Mouse (Mus musculus): ENCODE measurements around the gene Osr1. TPM values are rescaled to one million over a fixed set of nuclear protein-coding genes. Genes with fewer than 3 reads are reported as not detected.

Osr1 gene
- polyA plus RNA-seq, 1 experiment from 2014 or later, result 11.7 TPM

- WGBS, result 10% methylated on average over 4 of the region's 4 CpGs
- Histone ChIP-seq H3K36me3 (no peaks in the 10 kb centered on the region), H3K27ac (replicated peaks) (no peak overlapping the region), H3K9me3 (no peaks in the 10 kb centered on the region), H3K4me1 (replicated peaks) (peaks cover 16% of the 10 kb centered on the region), H3K4me2 (no peak overlapping the region), H3K4me3 (no peak overlapping the region), H3K9ac (no peak overlapping the region), H3K27me3 (peaks cover 76% of the 10 kb centered on the region)
- no peak for ATAC-seq (ENCODE audit: low FRiP score, low read depth)
Measured at GRCm38 (mm10) chr12:9578591-9578990, 8.7 kb downstream of the Osr1 start.

GRCm38 (mm10) chr12:9579301-9580030 lies 9.6 kb downstream of the Osr1 start:
- Histone ChIP-seq H3K9me3 (no peaks in the 10 kb centered on the region), H3K9ac (no peak overlapping the region), H3K4me1 (replicated peaks) (peaks cover 11% of the 10 kb centered on the region), H3K4me2 (no peak overlapping the region), H3K4me3 (no peak overlapping the region), H3K27ac (replicated peaks) (no peak overlapping the region), H3K27me3 (peaks cover 82% of the 10 kb centered on the region), H3K36me3 (no peaks in the 10 kb centered on the region)
- WGBS, result under 1% methylated on average over 31 of the region's 31 CpGs
- no peak for ATAC-seq (ENCODE audit: low FRiP score, low read depth)

- under 1% methylated on average over 33 of the region's 33 CpGs for WGBS
- no peak overlapping the region for H3K4me3 ChIP-seq
Measured at GRCm38 (mm10) chr12:9580041-9580905, 10.4 kb downstream of the Osr1 start.

GRCm38 (mm10) chr12:9581011-9581410 lies 11.1 kb downstream of the Osr1 start:
- H3K9me3 ChIP-seq, result no peaks in the 10 kb centered on the region
- H3K36me3 ChIP-seq, result no peaks in the 10 kb centered on the region
- peak overlapping the region; percentile 24 for H3K4me2 ChIP-seq
- peaks cover 74% of the 10 kb centered on the region for H3K27me3 ChIP-seq
- H3K27ac ChIP-seq (replicated peaks), result no peak overlapping the region
- 1% methylated on average over 29 of the region's 30 CpGs for WGBS
- H3K9ac ChIP-seq, result no peak overlapping the region
- ATAC-seq (ENCODE audit: low FRiP score, low read depth), result no peak
- peaks cover 11% of the 10 kb centered on the region for H3K4me1 ChIP-seq (replicated peaks)
- H3K4me3 ChIP-seq, result peak overlapping the region; percentile 9; the same call in 1 of the 2 replicates

More at GRCm38 (mm10) chr12:9580041-9580905, 10.4 kb downstream of the Osr1 start:
- Histone ChIP-seq H3K9ac (no peak overlapping the region), H3K4me1 (replicated peaks) (peaks cover 11% of the 10 kb centered on the region), H3K27ac (replicated peaks) (no peak overlapping the region), H3K4me2 (peak overlapping the region; percentile 24; the same call in 1 of the 2 replicates), H3K27me3 (peaks cover 75% of the 10 kb centered on the region), H3K9me3 (no peaks in the 10 kb centered on the region), H3K36me3 (no peaks in the 10 kb centered on the region)
- ATAC-seq (ENCODE audit: low FRiP score, low read depth), result no peak

- no peak for ATAC-seq (ENCODE audit: low FRiP score, low read depth)
- Histone ChIP-seq H3K36me3 (no peaks in the 10 kb centered on the region), H3K4me2 (no peak overlapping the region), H3K9ac (no peak overlapping the region), H3K9me3 (no peaks in the 10 kb centered on the region), H3K27ac (replicated peaks) (no peak overlapping the region), H3K4me3 (no peak overlapping the region; the same call in 1 of the 2 replicates), H3K4me1 (replicated peaks) (peaks cover 11% of the 10 kb centered on the region), H3K27me3 (peaks cover 70% of the 10 kb centered on the region)
- 4% methylated on average over 12 of the region's 12 CpGs for WGBS
Measured at GRCm38 (mm10) chr12:9581506-9581905, 11.6 kb downstream of the Osr1 start.

- Histone ChIP-seq H3K9me3 (no peaks in the 10 kb centered on the region), H3K9ac (no peak overlapping the region), H3K36me3 (no peaks in the 10 kb centered on the region), H3K4me2 (no peak overlapping the region), H3K4me1 (replicated peaks) (peaks cover 11% of the 10 kb centered on the region), H3K4me3 (no peak overlapping the region), H3K27ac (replicated peaks) (no peak overlapping the region), H3K27me3 (peaks cover 61% of the 10 kb centered on the region)
- 2% methylated on average over 14 of the region's 14 CpGs for WGBS
- no peak for ATAC-seq (ENCODE audit: low FRiP score, low read depth)
Measured at GRCm38 (mm10) chr12:9582248-9582995, 12.5 kb downstream of the Osr1 start.

GRCm38 (mm10) chr12:9583380-9583779 lies 13.5 kb downstream of the Osr1 start:
- Histone ChIP-seq H3K36me3 (no peaks in the 10 kb centered on the region), H3K4me1 (replicated peaks) (peaks cover 11% of the 10 kb centered on the region), H3K27ac (replicated peaks) (no peak overlapping the region), H3K4me3 (no peak overlapping the region), H3K9ac (no peak overlapping the region), H3K27me3 (peaks cover 51% of the 10 kb centered on the region), H3K9me3 (no peaks in the 10 kb centered on the region), H3K4me2 (no peak overlapping the region)
- WGBS, result 5% methylated on average over 2 of the region's 2 CpGs
- no peak for ATAC-seq (ENCODE audit: low FRiP score, low read depth)

GRCm38 (mm10) chr12:9584366-9585084 lies 14.6 kb downstream of the Osr1 start:
- peak overlapping the region; percentile 52 for H3K9ac ChIP-seq
- H3K4me2 ChIP-seq, result peak overlapping the region; percentile 79
- H3K27ac ChIP-seq (replicated peaks), result no peak overlapping the region
- peak; percentile 95 for ATAC-seq (ENCODE audit: low FRiP score, low read depth)
- H3K27me3 ChIP-seq, result peaks cover 40% of the 10 kb centered on the region
- peaks cover 11% of the 10 kb centered on the region for H3K4me1 ChIP-seq (replicated peaks)
- H3K9me3 ChIP-seq, result no peaks in the 10 kb centered on the region
- under 1% methylated on average over 23 of the region's 23 CpGs for WGBS
- H3K36me3 ChIP-seq, result no peaks in the 10 kb centered on the region
- peak overlapping the region; percentile 56 for H3K4me3 ChIP-seq

- 2% methylated on average over 7 of the region's 7 CpGs for WGBS
- peak; percentile 62 for ATAC-seq (ENCODE audit: low FRiP score, low read depth)
- peaks cover 35% of the 10 kb centered on the region for H3K27me3 ChIP-seq
- H3K27ac ChIP-seq (replicated peaks), result no peak overlapping the region
- peak overlapping the region; percentile 52 for H3K9ac ChIP-seq
- peak overlapping the region; percentile 79 for H3K4me2 ChIP-seq
- H3K4me1 ChIP-seq (replicated peaks), result peaks cover 15% of the 10 kb centered on the region
- H3K4me3 ChIP-seq, result peak overlapping the region; percentile 56
- H3K36me3 ChIP-seq, result no peaks in the 10 kb centered on the region
- H3K9me3 ChIP-seq, result no peaks in the 10 kb centered on the region
Measured at GRCm38 (mm10) chr12:9585085-9585453, 15.2 kb downstream of the Osr1 start.

- Histone ChIP-seq H3K4me3 (no peak overlapping the region), H3K9ac (no peak overlapping the region), H3K4me2 (no peak overlapping the region), H3K9me3 (no peaks in the 10 kb centered on the region), H3K27me3 (peaks cover 16% of the 10 kb centered on the region), H3K36me3 (no peaks in the 10 kb centered on the region), H3K4me1 (replicated peaks) (peaks cover 10% of the 10 kb centered on the region), H3K27ac (replicated peaks) (no peak overlapping the region)
- 65% methylated on average over 1 of the region's 1 CpGs for WGBS
- ATAC-seq (ENCODE audit: low FRiP score, low read depth), result no peak
Measured at GRCm38 (mm10) chr12:9587732-9588131, 17.8 kb downstream of the Osr1 start.

GRCm38 (mm10) chr12:9589561-9590134 lies 19.7 kb downstream of the Osr1 start:
- Histone ChIP-seq H3K4me3 (no peak overlapping the region), H3K27me3 (no peaks in the 10 kb centered on the region; the same call in 1 of the 2 replicates), H3K4me1 (replicated peaks) (peaks cover 4% of the 10 kb centered on the region; the same call in 1 of the 2 replicates), H3K4me2 (no peak overlapping the region), H3K36me3 (no peaks in the 10 kb centered on the region), H3K9me3 (no peaks in the 10 kb centered on the region), H3K27ac (replicated peaks) (no peak overlapping the region), H3K9ac (no peak overlapping the region)
- ATAC-seq (ENCODE audit: low FRiP score, low read depth), result no peak
- 69% methylated on average over 7 of the region's 7 CpGs for WGBS
